ENCODE assay signal across 12 mouse cellular contexts in genomic region chr10:117616191-117616680, GRCm38 (mm10).
"Had no signal": no experiment of that assay in that cellular context is flagged by ENCODE, and none has a peak within 500 bp of the region (broad histone marks: within the 10 kb centered on the region; RNA-seq: fewer than 3 reads in every experiment).

No protein-coding gene starts in this region.

- DNase-seq: retina, postnatal 1 day; right cerebral cortex, adult 18-20 months; right cerebral cortex, postnatal 14 days; right cerebral cortex, postnatal 25 days; right cerebral cortex, postnatal 4 days; spleen, adult 18-20 months; thymus, adult 18-20 months; thymus, adult 2 months; thymus, postnatal 14 days; thymus, postnatal 25 days; thymus, postnatal 36 days; thymus, postnatal 4 days had no signal
